13 mouse cellular contexts compared by ENCODE assay signal in genomic region chr6:134202176-134202575, GRCm38 (mm10).
"Had no signal": no experiment of that assay in that cellular context is flagged by ENCODE, and none has a peak within 500 bp of the region (broad histone marks: within the 10 kb centered on the region; RNA-seq: fewer than 3 reads in every experiment).

No protein-coding gene starts in this region.

- ATAC-seq: intestine, embryonic 16.5 days; midbrain, embryonic 15.5 days had no signal

- H3K4me2 ChIP-seq: limb, embryonic 13.5 days; liver, embryonic 11.5 days; midbrain, embryonic 11.5 days; midbrain, embryonic 15.5 days; neural tube, embryonic 13.5 days; stomach, embryonic 15.5 days had no signal

- H3K27me3 ChIP-seq: limb, embryonic 13.5 days; midbrain, embryonic 15.5 days; neural tube, embryonic 13.5 days; stomach, embryonic 15.5 days had no signal

- H3K27ac ChIP-seq: limb, embryonic 13.5 days; midbrain, embryonic 15.5 days; neural tube, embryonic 13.5 days; stomach, embryonic 15.5 days had no signal

- H3K4me3 ChIP-seq: limb, embryonic 13.5 days; midbrain, embryonic 15.5 days; neural tube, embryonic 13.5 days; stomach, embryonic 15.5 days had no signal

- H3K9ac ChIP-seq: limb, embryonic 13.5 days; midbrain, embryonic 15.5 days; neural tube, embryonic 13.5 days; stomach, embryonic 15.5 days had no signal

- H3K9me3 ChIP-seq: limb, embryonic 13.5 days; midbrain, embryonic 15.5 days; neural tube, embryonic 13.5 days; stomach, embryonic 15.5 days had no signal

- H3K36me3 ChIP-seq: limb, embryonic 13.5 days; midbrain, embryonic 15.5 days; neural tube, embryonic 13.5 days; stomach, embryonic 15.5 days had no signal

- DNase-seq: kidney, adult 8-10 months; kidney, postnatal 36 days; left cerebral cortex, postnatal 4 days; retina, postnatal 1 day; thymus, adult 2 months; thymus, postnatal 25 days had no signal
